ENCODE assay signal across 8 mouse cellular contexts in the genomic region with DNA sequence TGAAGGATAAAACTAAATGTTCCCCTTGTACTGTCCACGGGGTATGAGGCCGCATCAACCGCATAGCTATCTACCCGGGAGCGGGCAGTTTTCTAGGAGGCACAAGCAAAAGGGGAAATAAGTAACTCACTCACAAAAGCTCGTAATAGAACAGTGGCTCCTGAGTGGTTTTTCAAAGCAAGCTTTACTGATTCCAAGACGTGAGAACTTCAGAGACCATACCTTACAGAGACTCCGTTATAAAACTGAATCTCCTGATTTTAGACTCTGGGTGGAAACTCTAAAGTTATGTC. TPM values are rescaled to one million over a fixed set of nuclear protein-coding genes. Genes with fewer than 3 reads are reported as not detected.
DNase-seq lines count a peak whose midpoint lies in the region; ATAC-seq and TF ChIP-seq lines count a peak whose summit lies in the region.

No protein-coding gene starts in this region.

- no peak for TF ChIP-seq POLR2A in myocyte (IDR thresholded peaks at IDR 0.05; ENCODE audit: insufficient read length, low read depth)

- peaks cover 14% of the 10 kb centered on the region for H3K79me2 ChIP-seq in myocyte (ENCODE audit: control insufficient read depth, insufficient read depth)

- ATAC-seq in kidney, embryonic 14.5 days (ENCODE audit: low FRiP score, low TSS enrichment): no peak
- no peak for ATAC-seq in intestine, embryonic 16.5 days

- H3K4me1 ChIP-seq in kidney, embryonic 14.5 days (ENCODE audit: control insufficient read depth, insufficient read depth, low read length): peaks cover 25% of the 10 kb centered on the region
- H3K4me1 ChIP-seq in brown adipose tissue, adult 24 weeks (ENCODE audit: control insufficient read depth, insufficient read depth, insufficient read length, low read length): peaks cover 9% of the 10 kb centered on the region
- H3K4me1 ChIP-seq in intestine, embryonic 16.5 days (ENCODE audit: control insufficient read depth, insufficient read depth, low read length): peaks cover 15% of the 10 kb centered on the region

- no peak overlapping the region for H3K27ac ChIP-seq in kidney, embryonic 14.5 days (ENCODE audit: low read depth, low read length)
- H3K27ac ChIP-seq in brown adipose tissue, adult 24 weeks (replicated peaks; ENCODE audit: low read depth, low read length): 0 out of 2 replicates have a peak overlapping the region, but pooled peaks have one; percentile 25
- H3K27ac ChIP-seq in intestine, embryonic 16.5 days (ENCODE audit: low read length): no peak overlapping the region

- peak overlapping the region; percentile 62; the same call in 1 of the 2 replicates for H3K4me3 ChIP-seq in kidney, embryonic 14.5 days (ENCODE audit: low read length)
- H3K4me3 ChIP-seq in brown adipose tissue, adult 24 weeks (ENCODE audit: insufficient read depth, low read depth, low read length): peak overlapping the region; percentile 97
- H3K4me3 ChIP-seq in intestine, embryonic 16.5 days (ENCODE audit: low read length): no peak overlapping the region
- peak overlapping the region; percentile 77 for H3K4me3 ChIP-seq in myocyte

- no peak overlapping the region for H3K9ac ChIP-seq in kidney, embryonic 14.5 days (ENCODE audit: low read depth, low read length)
- H3K9ac ChIP-seq in intestine, embryonic 16.5 days (ENCODE audit: low read depth, low read length): no peak overlapping the region

- H3K36me3 ChIP-seq in kidney, embryonic 14.5 days (ENCODE audit: control insufficient read depth, insufficient read depth, low read length): no peaks in the 10 kb centered on the region
- no peaks in the 10 kb centered on the region for H3K36me3 ChIP-seq in intestine, embryonic 16.5 days (ENCODE audit: control insufficient read depth, insufficient read depth, low read length)
- H3K36me3 ChIP-seq in myocyte (ENCODE audit: control insufficient read depth, insufficient read depth): no peaks in the 10 kb centered on the region

- H3K27me3 ChIP-seq in kidney, embryonic 14.5 days (ENCODE audit: control insufficient read depth, insufficient read depth, low read length): no peaks in the 10 kb centered on the region
- H3K27me3 ChIP-seq in intestine, embryonic 16.5 days (replicated peaks; ENCODE audit: control insufficient read depth, insufficient read depth, low read length): no peaks in the 10 kb centered on the region
- no peaks in the 10 kb centered on the region for H3K27me3 ChIP-seq in myocyte (ENCODE audit: control insufficient read depth, insufficient read depth, insufficient read length)

- 75% methylated on average over 8 of the region's 8 CpGs for WGBS in kidney, embryonic 14.5 days
- 70% methylated on average over 8 of the region's 8 CpGs for WGBS in intestine, embryonic 16.5 days

- H3ac ChIP-seq in myocyte (ENCODE audit: control insufficient read depth, insufficient read length): no peak overlapping the region

- H3K9me3 ChIP-seq in kidney, embryonic 14.5 days (ENCODE audit: control insufficient read depth, low read length): no peaks in the 10 kb centered on the region
- no peaks in the 10 kb centered on the region for H3K9me3 ChIP-seq in intestine, embryonic 16.5 days (ENCODE audit: control insufficient read depth, low read length)

- no peak for DNase-seq in kidney, adult 9 months
- no peak for DNase-seq in right cerebral cortex, adult 2 months (ENCODE audit: low spot score in 2 of 2)
- DNase-seq in cerebellum, adult 11-12 months: no peak
- DNase-seq in lung, postnatal 10 days: no peak

- peak overlapping the region; percentile 73; the same call in 1 of the 2 replicates for H3K4me2 ChIP-seq in kidney, embryonic 14.5 days (replicated peaks; ENCODE audit: low read depth, low read length)
- peak overlapping the region; percentile 78 for H3K4me2 ChIP-seq in intestine, embryonic 16.5 days (ENCODE audit: low read depth, low read length)
- H3K4me2 ChIP-seq in myocyte (ENCODE audit: low read depth): peak overlapping the region; percentile 87

TF ChIP-seq in myocyte, 11 proteins besides CTCF, POLR2A, EP300 and RAD21:
- no peak for TF ChIP-seq SRF (IDR thresholded peaks at IDR 0.05; ENCODE audit: control insufficient read depth, insufficient read length, low read depth)
- no peak for TF ChIP-seq TCF3 (IDR thresholded peaks at IDR 0.05; ENCODE audit: insufficient read length, low read depth)
- TF ChIP-seq REST (IDR thresholded peaks at IDR 0.05; ENCODE audit: insufficient read depth, insufficient read length): no peak
- no peak for TF ChIP-seq MYOG (IDR thresholded peaks at IDR 0.05; ENCODE audit: control insufficient read depth in 1 of 3, insufficient read depth in 1 of 3, insufficient read length in 2 of 3, low read depth in 2 of 3)
- TF ChIP-seq POLR2AphosphoS2 (IDR thresholded peaks at IDR 0.05; ENCODE audit: insufficient read length, low read depth): no peak
- TF ChIP-seq MAX (IDR thresholded peaks at IDR 0.05; ENCODE audit: low read depth): no peak
- no peak for TF ChIP-seq USF1 (IDR thresholded peaks at IDR 0.05; ENCODE audit: low read depth)
- TF ChIP-seq CEBPB (IDR thresholded peaks at IDR 0.05; ENCODE audit: insufficient read depth, poor library complexity, severe bottlenecking): no peak
- no peak for TF ChIP-seq MYOD1 (IDR thresholded peaks at IDR 0.05; ENCODE audit: control insufficient read depth in 1 of 3, insufficient read length in 2 of 3, low read depth in 2 of 3)
- no peak for TF ChIP-seq TCF12 (IDR thresholded peaks at IDR 0.05; ENCODE audit: insufficient read depth, poor library complexity, severe bottlenecking)
- TF ChIP-seq E2F4 (IDR thresholded peaks at IDR 0.05; ENCODE audit: insufficient read depth): no peak

RNA-seq across cellular contexts. Expression of a gene that starts 1.6 kb away (rescaled TPM):
- 34.1 and 52.5 TPM in 2 replicates for polyA plus RNA-seq in kidney, embryonic 14.5 days (2014; fragmentation: Nextera tagmentation; extraction: Ambion mirVana)
- polyA plus RNA-seq in brown adipose tissue, adult 24 weeks (2012; ENCODE audit: insufficient read depth, insufficient read length, missing spikeins): 5.0 and 11.7 TPM in 2 replicates
- 50.8 and 51.6 TPM in 2 replicates for polyA plus RNA-seq in intestine, embryonic 16.5 days (2015; fragmentation: Nextera tagmentation; extraction: Ambion mirVana)
- 21.3 TPM for polyA plus RNA-seq in myocyte (2012; fragmentation: generic; extraction: Trizol)

RNA-seq across cellular contexts. Expression of a gene that starts 49.4 kb away (rescaled TPM):
- polyA plus RNA-seq in kidney, embryonic 14.5 days (2014; fragmentation: Nextera tagmentation; extraction: Ambion mirVana): 0.57 and 0.61 TPM in 2 replicates
- polyA plus RNA-seq in brown adipose tissue, adult 24 weeks (2012; ENCODE audit: insufficient read depth, insufficient read length, missing spikeins): not detected in 2 replicates
- 0.79 and 0.82 TPM in 2 replicates for polyA plus RNA-seq in intestine, embryonic 16.5 days (2015; fragmentation: Nextera tagmentation; extraction: Ambion mirVana)
- 0.08 TPM for polyA plus RNA-seq in myocyte (2012; fragmentation: generic; extraction: Trizol)

RNA-seq across cellular contexts. Expression of a gene that starts 51.9 kb away (rescaled TPM):
- 233 and 242 TPM in 2 replicates for polyA plus RNA-seq in kidney, embryonic 14.5 days (2014; fragmentation: Nextera tagmentation; extraction: Ambion mirVana)
- 106 and 112 TPM in 2 replicates for polyA plus RNA-seq in brown adipose tissue, adult 24 weeks (2012; ENCODE audit: insufficient read depth, insufficient read length, missing spikeins)
- polyA plus RNA-seq in intestine, embryonic 16.5 days (2015; fragmentation: Nextera tagmentation; extraction: Ambion mirVana): 234 and 240 TPM in 2 replicates
- 181 TPM for polyA plus RNA-seq in myocyte (2012; fragmentation: generic; extraction: Trizol)
